Mouse (Mus musculus) liver, embryonic 14.5 days (tissue): ENCODE data around the gene Tac4.

ENCODE experiments used
- CTCF ChIP-seq: IDR thresholded peaks from 2 replicates; pipeline ENCODE4 v1.5.1; 2016; ENCODE audit warnings: antibody characterized with exemption, low read depth, control low read depth
- EP300 ChIP-seq: IDR thresholded peaks from 2 replicates; pipeline ENCODE4 v1.6.1; 2016; ENCODE audit warnings: antibody characterized with exemption, low read depth

DNA sequence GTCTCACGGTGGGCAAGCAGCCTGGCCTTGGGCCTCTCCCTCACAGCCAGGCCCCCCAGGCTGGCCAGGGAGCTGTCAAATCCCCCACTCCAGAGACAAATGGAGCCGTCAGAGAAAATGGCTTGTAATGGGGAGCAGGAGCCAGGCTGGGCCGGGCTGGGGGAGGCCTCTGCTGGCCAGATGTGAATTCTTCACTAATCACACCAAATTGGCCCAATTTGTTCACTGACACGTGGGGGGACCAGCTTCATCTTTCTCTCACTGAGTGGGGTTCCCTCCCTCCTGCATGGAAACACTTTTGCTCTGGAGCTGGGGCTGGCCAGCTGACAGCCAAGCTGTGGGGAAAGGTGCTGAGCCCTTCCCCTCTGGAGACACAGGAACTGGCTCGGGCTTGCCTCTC is 47.0 kb upstream of the Tac4 start:
- TF ChIP-seq CTCF (no peak), EP300 (no peak)
